Mouse (Mus musculus): ENCODE results near the gene Tjap1. TPM values are rescaled to one million over a fixed set of nuclear protein-coding genes. Genes with fewer than 3 reads are reported as not detected.

Gene Tjap1
- polyA plus RNA-seq, 1 experiment from 2014 or later, result 34.6 TPM

GRCm38 (mm10) chr17:46265502-46265901, 17.3 kb downstream of the Tjap1 start:
- H3K4me2 ChIP-seq (ENCODE audit: low read length), result no peak overlapping the region
- no peaks in the 10 kb centered on the region for H3K27me3 ChIP-seq (ENCODE audit: control insufficient read depth, insufficient read depth, low read length)
- H3K4me1 ChIP-seq (ENCODE audit: control insufficient read depth in 2 of 2, insufficient read depth in 2 of 2, low read length in 2 of 2), result peaks cover 9 to 12% of the 10 kb centered on the region in 2 experiments; a peak in 3 of 4 replicates
- ATAC-seq (ENCODE audit: insufficient number of reproducible peaks, insufficient read depth, low FRiP score, low read depth), result no peak
- peaks cover 85% of the 10 kb centered on the region for H3K36me3 ChIP-seq (ENCODE audit: control insufficient read depth, insufficient read depth, low read length)
- H3K27ac ChIP-seq (replicated peaks in 1 of 2; ENCODE audit: control insufficient read depth in 1 of 2, insufficient read depth in 1 of 2, low read depth in 2 of 2, low read length in 2 of 2), result no peak overlapping the region
- no peak overlapping the region for H3K9ac ChIP-seq (ENCODE audit: low read length)
- no peak overlapping the region for H3K4me3 ChIP-seq (ENCODE audit: control insufficient read depth in 1 of 2, insufficient read depth in 1 of 2, low read depth in 1 of 2, low read length in 2 of 2)
- 87% methylated on average over 12 of the region's 12 CpGs for WGBS
- no peaks in the 10 kb centered on the region for H3K9me3 ChIP-seq (ENCODE audit: control insufficient read depth, low read length)

DNA sequence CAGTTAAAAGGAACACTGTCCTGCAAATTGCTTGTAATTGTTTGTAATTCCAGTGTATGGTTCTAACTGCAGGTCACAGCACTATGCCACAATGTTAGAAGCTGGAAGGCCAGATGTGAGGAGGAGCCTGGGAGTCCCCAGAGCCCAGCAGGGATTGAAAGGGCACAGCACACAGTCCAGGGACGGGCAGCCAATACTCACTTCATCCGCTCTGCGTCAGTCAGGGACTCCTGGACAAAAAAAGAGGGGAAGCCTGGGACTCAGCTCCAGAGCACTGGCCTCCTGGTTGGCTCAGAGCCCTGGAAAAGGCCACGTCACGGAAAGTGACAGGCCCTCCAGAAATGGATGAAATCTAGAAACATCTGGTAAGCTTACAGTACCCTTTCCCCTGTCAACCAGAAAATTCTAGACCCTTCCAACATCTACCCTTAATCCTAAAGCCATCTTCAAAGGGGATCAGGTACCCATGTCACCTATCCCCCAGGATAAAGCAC, 20.6 kb downstream of the Tjap1 start:
- Histone ChIP-seq H3K27me3 (ENCODE audit: control insufficient read depth, insufficient read depth, low read length) (no peaks in the 10 kb centered on the region), H3K27ac (replicated peaks in 1 of 2; ENCODE audit: control insufficient read depth in 1 of 2, insufficient read depth in 1 of 2, low read depth in 2 of 2, low read length in 2 of 2) (0 out of 4 replicates have a peak overlapping the region, but pooled peaks of 1 of the 2 experiments have one; percentile 19), H3K4me3 (ENCODE audit: control insufficient read depth in 1 of 2, insufficient read depth in 1 of 2, low read depth in 1 of 2, low read length in 2 of 2) (no peak overlapping the region), H3K36me3 (ENCODE audit: control insufficient read depth, insufficient read depth, low read length) (peaks cover 92% of the 10 kb centered on the region), H3K9ac (ENCODE audit: low read length) (no peak overlapping the region), H3K4me1 (ENCODE audit: control insufficient read depth in 2 of 2, insufficient read depth in 2 of 2, low read length in 2 of 2) (peaks cover 6 to 10% of the 10 kb centered on the region in 2 experiments; a peak in 3 of 4 replicates), H3K4me2 (ENCODE audit: low read length) (no peak overlapping the region), H3K9me3 (ENCODE audit: control insufficient read depth, low read length) (no peaks in the 10 kb centered on the region)
- WGBS, result 70% methylated on average over 5 of the region's 5 CpGs
- ATAC-seq (ENCODE audit: insufficient number of reproducible peaks, insufficient read depth, low FRiP score, low read depth), result no peak

DNA sequence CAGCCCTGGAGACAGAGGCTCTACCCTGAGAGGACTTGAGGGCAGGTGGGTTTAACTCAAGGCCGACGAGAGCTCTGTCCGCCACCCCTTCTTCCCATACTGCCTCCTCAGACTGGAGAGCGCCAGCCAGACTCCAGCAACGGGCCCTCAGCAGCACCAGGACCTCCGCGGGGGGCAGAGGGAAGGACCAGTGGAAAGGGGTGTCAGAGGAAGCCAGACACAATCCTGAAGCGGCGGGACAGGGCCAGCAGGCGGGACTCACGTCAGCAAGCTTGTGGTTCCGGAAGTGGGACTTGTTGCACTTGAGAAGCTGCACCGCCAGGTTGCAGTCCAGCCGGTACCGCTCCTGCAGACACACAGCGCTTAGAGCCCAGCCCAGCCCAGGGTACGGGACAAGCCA, 23.2 kb downstream of the Tjap1 start:
- Histone ChIP-seq H3K27me3 (ENCODE audit: control insufficient read depth, insufficient read depth, low read length) (peaks cover 9% of the 10 kb centered on the region), H3K4me2 (ENCODE audit: low read length) (no peak overlapping the region), H3K36me3 (ENCODE audit: control insufficient read depth, insufficient read depth, low read length) (peaks cover 74% of the 10 kb centered on the region), H3K9me3 (ENCODE audit: control insufficient read depth, low read length) (no peaks in the 10 kb centered on the region), H3K4me3 (ENCODE audit: control insufficient read depth in 1 of 2, insufficient read depth in 1 of 2, low read depth in 1 of 2, low read length in 2 of 2) (no peak overlapping the region), H3K4me1 (ENCODE audit: control insufficient read depth in 2 of 2, insufficient read depth in 2 of 2, low read length in 2 of 2) (peaks cover 0 to 2% of the 10 kb centered on the region in 2 experiments; a peak in 2 of 4 replicates), H3K27ac (replicated peaks in 1 of 2; ENCODE audit: control insufficient read depth in 1 of 2, insufficient read depth in 1 of 2, low read depth in 2 of 2, low read length in 2 of 2) (0 out of 4 replicates have a peak overlapping the region, but pooled peaks of 1 of the 2 experiments have one; percentile 6), H3K9ac (ENCODE audit: low read length) (no peak overlapping the region)
- ATAC-seq (ENCODE audit: insufficient number of reproducible peaks, insufficient read depth, low FRiP score, low read depth), result no peak
- 85% methylated on average over 17 of the region's 17 CpGs for WGBS

DNA sequence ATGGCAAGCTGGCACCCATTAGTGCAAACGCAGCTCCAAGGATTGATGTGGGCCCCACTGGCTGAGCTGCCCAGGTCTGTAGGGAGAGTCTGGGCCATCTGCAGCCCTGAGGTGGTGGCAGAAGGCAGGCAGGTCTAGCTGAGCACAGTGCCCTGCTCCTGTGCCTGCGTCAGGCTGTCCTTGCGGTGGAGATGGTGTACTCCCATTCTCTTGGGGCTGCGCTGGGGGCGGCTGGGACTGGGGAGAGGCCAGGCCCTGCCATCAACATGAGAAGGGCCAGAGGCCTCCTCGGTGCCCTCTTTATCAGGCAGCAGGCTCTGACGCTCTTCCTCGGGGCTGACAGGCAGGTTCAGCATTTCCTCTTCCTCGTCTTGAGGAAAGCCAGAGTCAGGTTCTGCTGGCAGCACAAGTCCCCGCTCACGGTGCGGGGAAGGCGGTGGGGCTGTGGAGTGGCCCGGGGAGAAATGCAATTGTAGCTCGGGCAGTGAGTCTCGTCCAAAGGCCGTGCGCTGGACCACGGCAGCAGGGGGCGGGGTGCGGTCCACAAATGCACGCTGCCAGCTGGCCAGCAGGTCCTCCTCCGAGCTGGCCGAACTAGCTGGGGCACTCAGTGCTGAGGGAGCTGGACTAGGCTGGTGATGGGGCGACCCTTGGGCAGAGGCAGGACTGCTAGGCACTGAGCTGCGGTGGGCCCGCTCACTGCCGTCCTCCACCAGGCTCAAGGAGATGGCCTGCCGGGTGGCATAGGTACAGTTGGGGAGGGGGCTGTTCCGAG, 24.4 kb downstream of the Tjap1 start:
- H3K27me3 ChIP-seq (ENCODE audit: control insufficient read depth, insufficient read depth, low read length), result peaks cover 16% of the 10 kb centered on the region
- H3K9ac ChIP-seq (ENCODE audit: low read length), result no peak overlapping the region
- peaks cover 2 to 10% of the 10 kb centered on the region in 2 experiments; a peak in 3 of 4 replicates for H3K4me1 ChIP-seq (ENCODE audit: control insufficient read depth in 2 of 2, insufficient read depth in 2 of 2, low read length in 2 of 2)
- peak; percentile 11; the same call in 1 of the 2 replicates for ATAC-seq (ENCODE audit: insufficient number of reproducible peaks, insufficient read depth, low FRiP score, low read depth)
- no peak overlapping the region for H3K4me3 ChIP-seq (ENCODE audit: control insufficient read depth in 1 of 2, insufficient read depth in 1 of 2, low read depth in 1 of 2, low read length in 2 of 2)
- H3K4me2 ChIP-seq (ENCODE audit: low read length), result no peak overlapping the region
- 70% methylated on average over 28 of the region's 30 CpGs for WGBS
- peaks cover 62% of the 10 kb centered on the region for H3K36me3 ChIP-seq (ENCODE audit: control insufficient read depth, insufficient read depth, low read length)
- peak overlapping the region; percentile 43 to 47; a peak in 1 of 4 replicates for H3K27ac ChIP-seq (replicated peaks in 1 of 2; ENCODE audit: control insufficient read depth in 1 of 2, insufficient read depth in 1 of 2, low read depth in 2 of 2, low read length in 2 of 2)
- H3K9me3 ChIP-seq (ENCODE audit: control insufficient read depth, low read length), result no peaks in the 10 kb centered on the region

GRCm38 (mm10) chr17:46255147-46255546, 27.7 kb downstream of the Tjap1 start:
- no peaks in the 10 kb centered on the region for H3K9me3 ChIP-seq (ENCODE audit: control insufficient read depth, low read length)
- H3K27me3 ChIP-seq (ENCODE audit: control insufficient read depth, insufficient read depth, low read length), result peaks cover 16% of the 10 kb centered on the region
- H3K27ac ChIP-seq (replicated peaks in 1 of 2; ENCODE audit: control insufficient read depth in 1 of 2, insufficient read depth in 1 of 2, low read depth in 2 of 2, low read length in 2 of 2), result no peak overlapping the region
- H3K9ac ChIP-seq (ENCODE audit: low read length), result no peak overlapping the region
- 32% methylated on average over 6 of the region's 6 CpGs for WGBS
- H3K4me2 ChIP-seq (ENCODE audit: low read length), result 0 out of 2 replicates have a peak overlapping the region, but pooled peaks have one; percentile 1
- H3K4me3 ChIP-seq (ENCODE audit: control insufficient read depth in 1 of 2, insufficient read depth in 1 of 2, low read depth in 1 of 2, low read length in 2 of 2), result no peak overlapping the region
- ATAC-seq (ENCODE audit: insufficient number of reproducible peaks, insufficient read depth, low FRiP score, low read depth), result no peak
- peaks cover 53% of the 10 kb centered on the region for H3K36me3 ChIP-seq (ENCODE audit: control insufficient read depth, insufficient read depth, low read length)
- H3K4me1 ChIP-seq (ENCODE audit: control insufficient read depth in 2 of 2, insufficient read depth in 2 of 2, low read length in 2 of 2), result peaks cover 5 to 15% of the 10 kb centered on the region in 2 experiments; a peak in 3 of 4 replicates

- H3K9ac ChIP-seq (ENCODE audit: low read length), result peak overlapping the region; percentile 69
- no peak overlapping the region for H3K27ac ChIP-seq (replicated peaks in 1 of 2; ENCODE audit: control insufficient read depth in 1 of 2, insufficient read depth in 1 of 2, low read depth in 2 of 2, low read length in 2 of 2)
- 0 out of 2 replicates have a peak, but pooled peaks have one; percentile 15 for ATAC-seq (ENCODE audit: insufficient number of reproducible peaks, insufficient read depth, low FRiP score, low read depth)
- peaks cover 53% of the 10 kb centered on the region for H3K36me3 ChIP-seq (ENCODE audit: control insufficient read depth, insufficient read depth, low read length)
- peak overlapping the region; percentile 100 for H3K4me2 ChIP-seq (ENCODE audit: low read length)
- peaks cover 8 to 21% of the 10 kb centered on the region in 2 experiments for H3K4me1 ChIP-seq (ENCODE audit: control insufficient read depth in 2 of 2, insufficient read depth in 2 of 2, low read length in 2 of 2)
- H3K27me3 ChIP-seq (ENCODE audit: control insufficient read depth, insufficient read depth, low read length), result peaks cover 16% of the 10 kb centered on the region
- H3K4me3 ChIP-seq (ENCODE audit: control insufficient read depth in 1 of 2, insufficient read depth in 1 of 2, low read depth in 1 of 2, low read length in 2 of 2), result peak overlapping the region; percentile 47 to 71
- H3K9me3 ChIP-seq (ENCODE audit: control insufficient read depth, low read length), result no peaks in the 10 kb centered on the region
- WGBS, result under 1% methylated on average over 54 of the region's 54 CpGs
Observed at GRCm38 (mm10) chr17:46254106-46254505, 28.7 kb downstream of the Tjap1 start.

- Histone ChIP-seq H3K4me3 (ENCODE audit: control insufficient read depth in 1 of 2, insufficient read depth in 1 of 2, low read depth in 1 of 2, low read length in 2 of 2) (peak within 1 kb of the TSS; percentile 47 to 71), H3K4me1 (ENCODE audit: control insufficient read depth in 2 of 2, insufficient read depth in 2 of 2, low read length in 2 of 2) (peaks cover 13 to 24% of the 10 kb centered on the region in 2 experiments), H3K27ac (replicated peaks in 1 of 2; ENCODE audit: control insufficient read depth in 1 of 2, insufficient read depth in 1 of 2, low read depth in 2 of 2, low read length in 2 of 2) (no peak within 1 kb of the TSS), H3K9ac (ENCODE audit: low read length) (peak within 1 kb of the TSS; percentile 69), H3K27me3 (ENCODE audit: control insufficient read depth, insufficient read depth, low read length) (peaks cover 16% of the 10 kb centered on the region), H3K9me3 (ENCODE audit: control insufficient read depth, low read length) (no peaks in the 10 kb centered on the region), H3K36me3 (ENCODE audit: control insufficient read depth, insufficient read depth, low read length) (peaks cover 50% of the 10 kb centered on the region), H3K4me2 (ENCODE audit: low read length) (peak within 1 kb of the TSS; percentile 100)
- WGBS, result 2% methylated on average over 47 of the region's 48 CpGs
- peak; percentile 60 for ATAC-seq (ENCODE audit: insufficient number of reproducible peaks, insufficient read depth, low FRiP score, low read depth)
Observed at GRCm38 (mm10) chr17:46253452-46254084, 29.3 kb downstream of the Tjap1 start, which contains the start of gene Lrrc73. TSS of gene Lrrc73 (plus strand) at chr17:46253531.

Data from heart, embryonic 14.5 days (tissue).